Mouse (Mus musculus) midbrain, embryonic 10.5 days (tissue): ENCODE results near the gene Ormdl2. TPM values are rescaled to one million over a fixed set of nuclear protein-coding genes. Genes with fewer than 3 reads are reported as not detected.

ENCODE experiments used
- DNase-seq: peaks from one replicate; pipeline ENCODE4 v3.0.0-alpha.2; 2017; ENCODE audit warnings: low spot score
- H3K27ac ChIP-seq: fragments of 300-500 bp; sonication (generic); replicated peaks from 2 replicates; pipeline ENCODE4 v1.5.1; 2016; ENCODE audit warnings: mild to moderate bottlenecking
- H3K27me3 ChIP-seq: fragments of 300-500 bp; sonication (generic); 2 replicates; pipeline ENCODE4 v1.6.1; 2016; ENCODE audit warnings: low read depth, mild to moderate bottlenecking; ENCODE audit not compliant: poor library complexity, severe bottlenecking
- H3K36me3 ChIP-seq: fragments of 300-500 bp; sonication (generic); 2 replicates; pipeline ENCODE4 v1.6.1; 2016; ENCODE audit warnings: mild to moderate bottlenecking, moderate library complexity
- H3K4me1 ChIP-seq: fragments of 300-500 bp; sonication (generic); 2 replicates; pipeline ENCODE4 v1.6.1; 2016
- H3K4me3 ChIP-seq: fragments of 300-500 bp; sonication (generic); 2 replicates; pipeline ENCODE4 v1.5.1; 2016; ENCODE audit warnings: mild to moderate bottlenecking, moderate library complexity
- H3K9me3 ChIP-seq: fragments of 300-500 bp; sonication (generic); replicated peaks from 2 replicates; pipeline ENCODE4 v1.6.1; 2016; ENCODE audit warnings: mild to moderate bottlenecking
- WGBS: fragments of 180-500 bp; shearing (Covaris S2); methylation state at CpG from one replicate; pipeline ENCODE4 v1.1.7; 2016; 5-methylcytosine and 5-hydroxymethylcytosine counted together
- polyA plus RNA-seq: library from polyadenylated mRNA; unstranded; fragments of >200 nt; fragmentation: Nextera tagmentation; extraction: Ambion mirVana; gene quantifications from 2 replicates; pipeline ENCODE4 v1.2.1, GENCODE M21; 2016

The Ormdl2 gene
- 82.0 and 100 TPM in 2 replicates for polyA plus RNA-seq

GRCm38 (mm10) chr10:128821358-128822056, at the start of gene Ormdl2:
TSS of gene Ormdl2 (minus strand) at chr10:128821645.
- DNase-seq: peak; percentile 99
- WGBS: under 1% methylated on average over 46 of the region's 46 CpGs
- Histone ChIP-seq H3K27ac (peak within 1 kb of the TSS; percentile 87), H3K9me3 (no peaks in the 10 kb centered on the region), H3K36me3 (peaks cover 61% of the 10 kb centered on the region), H3K27me3 (no peaks in the 10 kb centered on the region), H3K4me3 (peak within 1 kb of the TSS; percentile 72), H3K4me1 (peaks cover 23% of the 10 kb centered on the region)

GRCm38 (mm10) chr10:128870341-128870740, 48.9 kb upstream of the Ormdl2 start:
- no peak for DNase-seq
- 91% methylated on average over 3 of the region's 3 CpGs for WGBS
- peaks cover 88% of the 10 kb centered on the region for H3K36me3 ChIP-seq

GRCm38 (mm10) chr10:128866518-128866917, 45.1 kb upstream of the Ormdl2 start:
- no peaks in the 10 kb centered on the region for H3K9me3 ChIP-seq
- no peak overlapping the region for H3K4me3 ChIP-seq

More at GRCm38 (mm10) chr10:128870341-128870740, 48.9 kb upstream of the Ormdl2 start:
- Histone ChIP-seq H3K4me3 (no peak overlapping the region), H3K27me3 (no peaks in the 10 kb centered on the region), H3K9me3 (no peaks in the 10 kb centered on the region), H3K4me1 (no peaks in the 10 kb centered on the region), H3K27ac (no peak overlapping the region)

GRCm38 (mm10) chr10:128866042-128866441, 44.6 kb upstream of the Ormdl2 start:
- Histone ChIP-seq H3K4me1 (no peaks in the 10 kb centered on the region), H3K4me3 (no peak overlapping the region), H3K36me3 (peaks cover 80% of the 10 kb centered on the region), H3K9me3 (no peaks in the 10 kb centered on the region), H3K27ac (no peak overlapping the region), H3K27me3 (no peaks in the 10 kb centered on the region)
- 85% methylated on average over 3 of the region's 3 CpGs for WGBS
- DNase-seq: no peak

More at GRCm38 (mm10) chr10:128866518-128866917, 45.1 kb upstream of the Ormdl2 start:
- Histone ChIP-seq H3K36me3 (peaks cover 80% of the 10 kb centered on the region), H3K27ac (no peak overlapping the region), H3K4me1 (no peaks in the 10 kb centered on the region), H3K27me3 (no peaks in the 10 kb centered on the region)
- no peak for DNase-seq
- WGBS: 81% methylated on average over 1 of the region's 1 CpGs

GRCm38 (mm10) chr10:128861176-128861575, 39.7 kb upstream of the Ormdl2 start:
- H3K27me3 ChIP-seq: no peaks in the 10 kb centered on the region
- no peak overlapping the region for H3K27ac ChIP-seq
- no peak for DNase-seq
- no peaks in the 10 kb centered on the region for H3K9me3 ChIP-seq
- H3K36me3 ChIP-seq: peaks cover 79% of the 10 kb centered on the region
- H3K4me1 ChIP-seq: no peaks in the 10 kb centered on the region
- no peak overlapping the region for H3K4me3 ChIP-seq

- 79% methylated on average over 3 of the region's 3 CpGs for WGBS
Observed at GRCm38 (mm10) chr10:128850339-128850738, 28.9 kb upstream of the Ormdl2 start.

GRCm38 (mm10) chr10:128848426-128848825, 27.0 kb upstream of the Ormdl2 start:
- Histone ChIP-seq H3K36me3 (peaks cover 86% of the 10 kb centered on the region), H3K9me3 (no peaks in the 10 kb centered on the region), H3K4me3 (no peak overlapping the region), H3K27me3 (no peaks in the 10 kb centered on the region), H3K27ac (no peak overlapping the region), H3K4me1 (no peaks in the 10 kb centered on the region)
- 83% methylated on average over 2 of the region's 2 CpGs for WGBS
- DNase-seq: no peak

More at GRCm38 (mm10) chr10:128850339-128850738, 28.9 kb upstream of the Ormdl2 start:
- H3K27ac ChIP-seq: no peak overlapping the region
- H3K4me1 ChIP-seq: no peaks in the 10 kb centered on the region
- H3K9me3 ChIP-seq: no peaks in the 10 kb centered on the region
- no peaks in the 10 kb centered on the region for H3K27me3 ChIP-seq
- H3K36me3 ChIP-seq: peaks cover 80% of the 10 kb centered on the region
- no peak overlapping the region for H3K4me3 ChIP-seq
- DNase-seq: no peak

- Histone ChIP-seq H3K4me1 (no peaks in the 10 kb centered on the region), H3K27ac (no peak overlapping the region), H3K27me3 (no peaks in the 10 kb centered on the region), H3K4me3 (no peak overlapping the region), H3K9me3 (no peaks in the 10 kb centered on the region), H3K36me3 (peaks cover 87% of the 10 kb centered on the region)
- no peak for DNase-seq
- 98% methylated on average over 4 of the region's 4 CpGs for WGBS
Observed at GRCm38 (mm10) chr10:128846664-128847063, 25.2 kb upstream of the Ormdl2 start.

GRCm38 (mm10) chr10:128845516-128845915, 24.1 kb upstream of the Ormdl2 start:
- Histone ChIP-seq H3K4me3 (no peak overlapping the region), H3K9me3 (no peaks in the 10 kb centered on the region), H3K27ac (no peak overlapping the region), H3K27me3 (no peaks in the 10 kb centered on the region), H3K4me1 (no peaks in the 10 kb centered on the region), H3K36me3 (peaks cover 88% of the 10 kb centered on the region)
- WGBS: 75% methylated on average over 2 of the region's 2 CpGs
- no peak for DNase-seq

- Histone ChIP-seq H3K4me1 (no peaks in the 10 kb centered on the region), H3K27me3 (no peaks in the 10 kb centered on the region), H3K9me3 (no peaks in the 10 kb centered on the region), H3K4me3 (no peak overlapping the region), H3K36me3 (peaks cover 88% of the 10 kb centered on the region), H3K27ac (no peak overlapping the region)
- DNase-seq: no peak
- 96% methylated on average over 5 of the region's 5 CpGs for WGBS
Observed at GRCm38 (mm10) chr10:128843260-128843659, 21.8 kb upstream of the Ormdl2 start.

GRCm38 (mm10) chr10:128840612-128841011, 19.2 kb upstream of the Ormdl2 start:
- Histone ChIP-seq H3K9me3 (no peaks in the 10 kb centered on the region), H3K4me3 (no peak overlapping the region), H3K4me1 (no peaks in the 10 kb centered on the region), H3K27ac (no peak overlapping the region), H3K27me3 (no peaks in the 10 kb centered on the region), H3K36me3 (peaks cover 92% of the 10 kb centered on the region)
- DNase-seq: no peak

- no peaks in the 10 kb centered on the region for H3K9me3 ChIP-seq
- no peak for DNase-seq
- H3K27me3 ChIP-seq: no peaks in the 10 kb centered on the region
- H3K36me3 ChIP-seq: peaks cover 96% of the 10 kb centered on the region
- no peak overlapping the region for H3K4me3 ChIP-seq
- no peaks in the 10 kb centered on the region for H3K4me1 ChIP-seq
- H3K27ac ChIP-seq: no peak overlapping the region
Observed at GRCm38 (mm10) chr10:128839434-128839833, 18.0 kb upstream of the Ormdl2 start.

GRCm38 (mm10) chr10:128837400-128837799, 16.0 kb upstream of the Ormdl2 start:
- DNase-seq: no peak
- H3K27me3 ChIP-seq: no peaks in the 10 kb centered on the region
- no peaks in the 10 kb centered on the region for H3K4me1 ChIP-seq
- H3K9me3 ChIP-seq: no peaks in the 10 kb centered on the region
- peaks cover 100% of the 10 kb centered on the region for H3K36me3 ChIP-seq
- H3K4me3 ChIP-seq: no peak overlapping the region
- no peak overlapping the region for H3K27ac ChIP-seq
